13 mouse cellular contexts compared by ENCODE assay signal in the genomic region with DNA sequence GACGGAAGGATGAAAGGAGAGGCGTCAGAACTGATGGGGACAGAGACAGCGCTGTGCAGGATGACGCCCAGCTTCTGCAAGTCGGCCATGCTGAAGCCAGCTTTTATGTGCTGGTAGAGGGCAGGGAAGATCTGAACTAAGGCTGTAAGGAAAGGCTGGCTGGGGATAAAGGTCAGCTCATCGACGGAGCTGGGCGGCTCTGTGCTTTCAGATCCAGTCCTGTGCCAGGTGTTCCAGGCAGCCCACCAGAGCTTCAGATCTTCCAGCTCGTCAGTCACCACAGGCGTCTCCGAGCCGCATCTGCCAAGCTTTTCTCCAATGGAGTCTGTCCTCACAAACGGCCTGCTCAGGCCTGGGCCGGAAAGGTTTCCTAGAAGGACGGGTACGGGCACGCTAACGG.
A peak's percentile ranks its signal among the peaks of the same experiment; 100 is the strongest.
DNase-seq lines count a peak whose midpoint lies in the region; ATAC-seq and TF ChIP-seq lines count a peak whose summit lies in the region.
"Had no signal": no experiment of that assay in that cellular context is flagged by ENCODE, and none has a peak within 500 bp of the region (broad histone marks: within the 10 kb centered on the region; RNA-seq: fewer than 3 reads in every experiment).

No protein-coding gene starts in this region.

- no peak overlapping the region for H3K4me3 ChIP-seq in heart, embryonic 11.5 days (ENCODE audit: low read depth, low read length)
- peak overlapping the region; percentile 23 to 39; a peak in 3 of 4 replicates for H3K4me3 ChIP-seq in ES-E14 (ENCODE audit: insufficient read depth in 1 of 2, low read depth in 1 of 2, low read length in 2 of 2, poor library complexity in 1 of 2, severe bottlenecking in 1 of 2)
- H3K4me3 ChIP-seq in embryonic facial prominence, embryonic 11.5 days (ENCODE audit: low read depth, low read length), result no peak overlapping the region
- H3K4me3 ChIP-seq: megakaryocyte, embryonic 14.5 days had no signal

- H3K4me1 ChIP-seq in heart, embryonic 11.5 days (ENCODE audit: control insufficient read depth, insufficient read depth, low read length), result no peaks in the 10 kb centered on the region
- peaks cover 0 to 2% of the 10 kb centered on the region in 2 experiments; a peak in 1 of 4 replicates for H3K4me1 ChIP-seq in ES-E14 (ENCODE audit: control insufficient read depth in 2 of 2, insufficient read depth in 2 of 2, low read length in 2 of 2, poor library complexity in 1 of 2)
- H3K4me1 ChIP-seq in embryonic facial prominence, embryonic 11.5 days (ENCODE audit: control insufficient read depth, insufficient read depth, low read length), result no peaks in the 10 kb centered on the region

- 0 out of 2 replicates have a peak overlapping the region, but pooled peaks have one; percentile 3 for H3K9ac ChIP-seq in heart, embryonic 11.5 days (ENCODE audit: low read depth, low read length)
- H3K9ac ChIP-seq in ES-E14 (ENCODE audit: insufficient read depth, low read depth, low read length, poor library complexity, severe bottlenecking), result peak overlapping the region; percentile 54; the same call in 1 of the 2 replicates
- H3K9ac ChIP-seq in embryonic facial prominence, embryonic 11.5 days (replicated peaks; ENCODE audit: low read length), result no peak overlapping the region

- ATAC-seq in heart, embryonic 11.5 days (replicated peaks; ENCODE audit: insufficient number of reproducible peaks, low FRiP score, low TSS enrichment), result no peak
- no peak for ATAC-seq in embryonic facial prominence, embryonic 11.5 days (replicated peaks; ENCODE audit: insufficient number of reproducible peaks, low FRiP score, low TSS enrichment, low read depth)

- peaks cover 28% of the 10 kb centered on the region for H3K36me3 ChIP-seq in heart, embryonic 11.5 days (ENCODE audit: control insufficient read depth, insufficient read depth, low read length)
- peaks cover 6% of the 10 kb centered on the region for H3K36me3 ChIP-seq in ES-E14 (ENCODE audit: control insufficient read depth, insufficient read depth, low read length, poor library complexity, severe bottlenecking)
- H3K36me3 ChIP-seq in embryonic facial prominence, embryonic 11.5 days (replicated peaks; ENCODE audit: control insufficient read depth, insufficient read depth, low read depth, low read length), result peaks cover 3% of the 10 kb centered on the region

- DNase-seq in heart, postnatal 36 days, result no peak
- DNase-seq in ES-E14 (ENCODE audit: low read depth, low spot score), result peak; percentile 45
- DNase-seq in embryonic facial prominence, embryonic 11.5 days (ENCODE audit: low spot score), result peak; percentile 34
- peak; percentile 67 for DNase-seq in mesoderm, embryonic 11.5 days (ENCODE audit: low read depth, low spot score)
- DNase-seq in left cerebral cortex, postnatal 14 days (ENCODE audit: low spot score in 2 of 2), result no peak
- DNase-seq in right cerebral cortex, postnatal 36 days (ENCODE audit: low spot score in 2 of 2), result no peak
- DNase-seq in urinary bladder, postnatal 14 days (ENCODE audit: low spot score), result no peak
- DNase-seq: liver; right cerebral cortex, postnatal 25 days; thymus, postnatal 14 days had no signal

- in situ Hi-C loops in ES-E14 (cut with MboI; ENCODE audit: low sequenced_read_pairs in 2 of 2, unreplicated experiment in 2 of 2), result loop anchor here (5.0 to 25.0 kb wide), 2 partner anchors 201 to 211 kb away; no protein-coding TSS in a partner anchor

- no peak overlapping the region for H3K4me2 ChIP-seq in heart, embryonic 11.5 days
- no peak overlapping the region for H3K4me2 ChIP-seq in embryonic facial prominence, embryonic 11.5 days (ENCODE audit: low read depth, low read length)

- intact Hi-C loops in heart, postnatal 36 days (cut with DNase I), result no loop called here
- intact Hi-C loops in left cerebral cortex, postnatal 14 days (cut with DNase I), result no loop called here

- no peaks in the 10 kb centered on the region for H3K27me3 ChIP-seq in heart, embryonic 11.5 days (ENCODE audit: control insufficient read depth, insufficient read depth, low read length)
- H3K27me3 ChIP-seq in embryonic facial prominence, embryonic 11.5 days (ENCODE audit: control insufficient read depth, insufficient read depth, low read length), result no peaks in the 10 kb centered on the region
- H3K27me3 ChIP-seq: CH12.LX; megakaryocyte, embryonic 14.5 days had no signal

- WGBS in heart, embryonic 11.5 days (ENCODE audit: insufficient replicate concordance), result 40% methylated on average over 18 of the region's 18 CpGs
- WGBS in embryonic facial prominence, embryonic 11.5 days, result 46% methylated on average over 18 of the region's 18 CpGs

- H3K27ac ChIP-seq in heart, embryonic 11.5 days (ENCODE audit: low read depth, low read length), result no peak overlapping the region
- H3K27ac ChIP-seq in ES-E14 (ENCODE audit: insufficient read depth, low read depth, low read length, poor library complexity, severe bottlenecking), result no peak overlapping the region
- H3K27ac ChIP-seq in embryonic facial prominence, embryonic 11.5 days (replicated peaks; ENCODE audit: low read depth, low read length), result no peak overlapping the region

- no peaks in the 10 kb centered on the region for H3K9me3 ChIP-seq in heart, embryonic 11.5 days (replicated peaks; ENCODE audit: control insufficient read depth, low read length)
- no peaks in the 10 kb centered on the region for H3K9me3 ChIP-seq in ES-E14 (ENCODE audit: control insufficient read depth, insufficient read depth, low read depth, low read length)
- no peaks in the 10 kb centered on the region for H3K9me3 ChIP-seq in embryonic facial prominence, embryonic 11.5 days (replicated peaks; ENCODE audit: control insufficient read depth, low read length)
- H3K9me3 ChIP-seq: megakaryocyte, embryonic 14.5 days had no signal

TF ChIP-seq in ES-E14, 5 proteins besides CTCF, POLR2A, EP300 and RAD21:
- TF ChIP-seq ZNF384 (IDR thresholded peaks at IDR 0.05; ENCODE audit: low read depth, low read length) (no peak), HCFC1 (IDR thresholded peaks at IDR 0.05; ENCODE audit: borderline replicate concordance, insufficient read depth, low read length) (peak; percentile 74; the same call in 1 of the 2 replicates)
TF ChIP-seq in ES-E14: peak in this region for 1.

Comparison
In these comparisons a context has a peak if more than half of its experiments do, and no peak if none do; other contexts are left out.
1. H3K4me3 ChIP-seq: peak in ES-E14 (2 of 2); none in heart, embryonic 11.5 days (single experiment) and embryonic facial prominence, embryonic 11.5 days (single experiment).
2. DNase-seq: peak in ES-E14 (single experiment), embryonic facial prominence, embryonic 11.5 days (single experiment) and mesoderm, embryonic 11.5 days (single experiment); none in heart, postnatal 36 days (0 of 2), left cerebral cortex, postnatal 14 days (0 of 2), right cerebral cortex, postnatal 36 days (0 of 2) and urinary bladder, postnatal 14 days (single experiment).